Mouse (Mus musculus): ENCODE measurements around the gene Trpm6. TPM values are rescaled to one million over a fixed set of nuclear protein-coding genes. Genes with fewer than 3 reads are reported as not detected.
A peak's percentile ranks its signal among the peaks of the same experiment; 100 is the strongest.

Trpm6 gene
- polyA plus RNA-seq, 1 experiment from 2014 or later = 0.61 TPM

GRCm38 (mm10) chr19:18846336-18846735 lies 96.6 kb downstream of the Trpm6 start:
- ATAC-seq (ENCODE audit: low FRiP score, low TSS enrichment) = no peak
- 92% methylated on average over 4 of the region's 4 CpGs for WGBS
- H3K4me1 ChIP-seq (ENCODE audit: control insufficient read depth, insufficient read depth, low read length) = no peaks in the 10 kb centered on the region
- H3K27ac ChIP-seq (ENCODE audit: low read depth, low read length) = no peak overlapping the region
- no peak overlapping the region for H3K4me3 ChIP-seq (ENCODE audit: low read length)
- no peak overlapping the region for H3K9ac ChIP-seq (ENCODE audit: low read depth, low read length)
- H3K36me3 ChIP-seq (ENCODE audit: control insufficient read depth, insufficient read depth, low read length) = no peaks in the 10 kb centered on the region
- no peaks in the 10 kb centered on the region for H3K27me3 ChIP-seq (ENCODE audit: control insufficient read depth, insufficient read depth, low read length)
- no peak overlapping the region for H3K4me2 ChIP-seq (replicated peaks; ENCODE audit: low read depth, low read length)
- no peaks in the 10 kb centered on the region for H3K9me3 ChIP-seq (ENCODE audit: control insufficient read depth, low read length)

GRCm38 (mm10) chr19:18868311-18868710 lies 118.5 kb downstream of the Trpm6 start:
- 67% methylated on average over 4 of the region's 4 CpGs for WGBS

DNA sequence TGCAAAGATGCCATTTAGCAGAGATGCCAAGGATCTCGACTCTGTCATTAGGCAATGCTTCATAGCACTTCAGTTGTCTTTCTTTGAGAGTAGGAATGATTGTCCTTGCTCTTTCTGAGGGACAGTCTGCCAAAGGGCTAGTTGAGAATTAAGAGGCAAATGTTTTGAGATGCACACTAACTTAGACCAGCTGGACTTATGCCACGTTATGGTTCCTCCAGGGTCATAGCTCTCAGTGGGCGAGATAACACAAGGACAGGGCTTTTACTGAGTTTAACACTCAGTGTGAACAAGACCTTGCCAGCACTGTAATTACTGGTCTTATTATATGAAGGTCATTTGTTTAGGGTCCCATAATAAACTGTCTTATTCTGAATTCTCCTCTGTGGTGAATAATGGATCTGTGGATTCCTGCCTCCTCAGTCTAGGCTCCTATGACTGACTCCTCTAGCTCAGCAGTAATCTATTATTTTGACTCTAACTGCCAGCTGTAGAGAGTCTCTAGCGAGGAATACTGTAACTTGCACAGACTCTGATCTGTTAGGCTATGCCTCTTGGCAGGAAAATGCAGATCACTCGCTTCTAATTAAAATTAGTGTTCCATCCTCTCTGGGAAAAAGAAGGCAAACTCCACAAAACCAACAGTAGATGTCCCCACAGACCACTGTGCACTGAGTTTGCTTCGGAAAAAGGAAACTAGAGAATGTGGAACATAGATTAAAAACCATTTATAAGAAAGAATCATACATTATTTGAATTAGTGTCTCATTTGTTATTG lies 123.2 kb downstream of the Trpm6 start:
- Histone ChIP-seq H3K36me3 (ENCODE audit: control insufficient read depth, insufficient read depth, low read length) (no peaks in the 10 kb centered on the region), H3K9ac (ENCODE audit: low read depth, low read length) (no peak overlapping the region), H3K9me3 (ENCODE audit: control insufficient read depth, low read length) (no peaks in the 10 kb centered on the region), H3K27ac (ENCODE audit: low read depth, low read length) (no peak overlapping the region), H3K4me1 (ENCODE audit: control insufficient read depth, insufficient read depth, low read length) (no peaks in the 10 kb centered on the region), H3K4me3 (ENCODE audit: low read length) (no peak overlapping the region), H3K27me3 (ENCODE audit: control insufficient read depth, insufficient read depth, low read length) (no peaks in the 10 kb centered on the region), H3K4me2 (replicated peaks; ENCODE audit: low read depth, low read length) (no peak overlapping the region)
- no peak for ATAC-seq (ENCODE audit: low FRiP score, low TSS enrichment)
- WGBS = 65% methylated on average over 6 of the region's 6 CpGs

More at GRCm38 (mm10) chr19:18868311-18868710, 118.5 kb downstream of the Trpm6 start:
- ATAC-seq (ENCODE audit: low FRiP score, low TSS enrichment) = no peak
- H3K4me2 ChIP-seq (replicated peaks; ENCODE audit: low read depth, low read length) = no peak overlapping the region
- no peak overlapping the region for H3K4me3 ChIP-seq (ENCODE audit: low read length)
- no peak overlapping the region for H3K9ac ChIP-seq (ENCODE audit: low read depth, low read length)
- no peaks in the 10 kb centered on the region for H3K9me3 ChIP-seq (ENCODE audit: control insufficient read depth, low read length)
- H3K4me1 ChIP-seq (ENCODE audit: control insufficient read depth, insufficient read depth, low read length) = no peaks in the 10 kb centered on the region
- H3K27me3 ChIP-seq (ENCODE audit: control insufficient read depth, insufficient read depth, low read length) = no peaks in the 10 kb centered on the region
- no peak overlapping the region for H3K27ac ChIP-seq (ENCODE audit: low read depth, low read length)
- no peaks in the 10 kb centered on the region for H3K36me3 ChIP-seq (ENCODE audit: control insufficient read depth, insufficient read depth, low read length)

DNA sequence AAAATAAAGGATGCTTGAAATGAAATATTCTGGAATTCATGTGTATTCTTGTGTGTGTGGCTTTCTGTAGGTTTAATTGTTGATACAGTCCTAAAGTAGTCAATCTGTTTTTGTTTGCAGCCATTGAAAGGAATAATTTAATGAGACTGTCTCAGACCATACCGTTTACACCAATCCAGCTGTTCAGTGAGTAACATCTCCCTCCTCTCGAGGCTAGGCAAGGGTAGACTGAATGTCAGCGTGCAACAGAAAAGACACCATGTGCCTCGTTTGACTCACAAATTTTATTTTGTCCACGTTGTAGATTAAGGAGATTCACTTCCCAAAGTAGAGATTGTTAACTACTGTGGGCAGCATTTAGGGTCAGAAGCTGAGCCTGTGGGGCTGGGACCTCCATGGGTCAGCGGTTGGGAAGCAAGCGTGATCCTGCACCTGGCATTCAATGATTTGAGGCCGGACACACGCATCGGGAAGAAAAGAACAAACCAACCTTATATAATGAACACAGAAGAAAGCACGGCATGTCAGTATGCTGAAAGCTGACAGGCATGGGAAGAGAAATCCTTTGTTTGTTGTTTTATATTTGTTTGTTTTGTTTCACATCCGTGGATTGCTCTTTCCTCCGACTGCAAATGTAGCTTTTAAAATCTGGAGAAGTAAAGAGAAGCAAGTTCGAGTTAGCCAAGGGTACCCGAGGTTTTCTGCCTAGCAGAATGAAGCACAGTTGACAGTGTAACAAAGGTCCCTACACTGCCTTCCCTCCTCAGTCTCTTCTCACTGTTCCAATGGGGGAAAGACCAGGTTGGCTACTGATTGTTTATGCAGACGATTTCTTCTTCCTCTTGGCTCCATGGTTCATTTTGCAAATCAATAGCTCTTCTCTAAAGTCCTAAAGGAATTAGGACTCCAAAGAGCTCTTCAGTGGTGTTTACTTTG lies 124.2 kb downstream of the Trpm6 start:
- Histone ChIP-seq H3K27ac (ENCODE audit: low read depth, low read length) (no peak overlapping the region), H3K9ac (ENCODE audit: low read depth, low read length) (no peak overlapping the region), H3K27me3 (ENCODE audit: control insufficient read depth, insufficient read depth, low read length) (no peaks in the 10 kb centered on the region), H3K4me1 (ENCODE audit: control insufficient read depth, insufficient read depth, low read length) (no peaks in the 10 kb centered on the region), H3K4me2 (replicated peaks; ENCODE audit: low read depth, low read length) (no peak overlapping the region), H3K9me3 (ENCODE audit: control insufficient read depth, low read length) (no peaks in the 10 kb centered on the region), H3K36me3 (ENCODE audit: control insufficient read depth, insufficient read depth, low read length) (no peaks in the 10 kb centered on the region), H3K4me3 (ENCODE audit: low read length) (no peak overlapping the region)
- WGBS = 49% methylated on average over 16 of the region's 16 CpGs
- no peak for ATAC-seq (ENCODE audit: low FRiP score, low TSS enrichment)

DNA sequence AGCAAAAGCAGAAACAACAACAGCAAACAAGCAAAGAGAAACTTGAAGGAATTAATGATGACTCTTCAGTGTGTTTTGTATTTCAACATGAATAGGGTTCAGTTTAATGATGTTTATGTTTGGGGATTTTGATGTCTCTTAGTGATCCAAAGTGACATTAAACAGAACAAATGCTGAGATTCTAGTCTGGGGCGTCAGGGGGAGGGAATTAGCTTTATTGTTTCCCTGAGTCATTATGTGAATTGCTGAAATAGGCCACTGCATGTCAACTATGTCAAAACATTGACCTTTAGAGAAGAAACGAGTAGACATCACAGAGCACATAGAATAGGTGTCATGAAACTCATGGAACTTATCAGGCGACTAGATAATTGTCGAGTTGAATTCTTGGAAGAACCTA lies 129.5 kb downstream of the Trpm6 start:
- no peaks in the 10 kb centered on the region for H3K36me3 ChIP-seq (ENCODE audit: control insufficient read depth, insufficient read depth, low read length)
- no peak for ATAC-seq (ENCODE audit: low FRiP score, low TSS enrichment)
- H3K4me3 ChIP-seq (ENCODE audit: low read length) = no peak overlapping the region
- WGBS = 75% methylated on average over 4 of the region's 4 CpGs
- no peaks in the 10 kb centered on the region for H3K9me3 ChIP-seq (ENCODE audit: control insufficient read depth, low read length)
- no peak overlapping the region for H3K9ac ChIP-seq (ENCODE audit: low read depth, low read length)
- H3K27me3 ChIP-seq (ENCODE audit: control insufficient read depth, insufficient read depth, low read length) = no peaks in the 10 kb centered on the region
- H3K27ac ChIP-seq (ENCODE audit: low read depth, low read length) = no peak overlapping the region
- no peaks in the 10 kb centered on the region for H3K4me1 ChIP-seq (ENCODE audit: control insufficient read depth, insufficient read depth, low read length)
- H3K4me2 ChIP-seq (replicated peaks; ENCODE audit: low read depth, low read length) = no peak overlapping the region

DNA sequence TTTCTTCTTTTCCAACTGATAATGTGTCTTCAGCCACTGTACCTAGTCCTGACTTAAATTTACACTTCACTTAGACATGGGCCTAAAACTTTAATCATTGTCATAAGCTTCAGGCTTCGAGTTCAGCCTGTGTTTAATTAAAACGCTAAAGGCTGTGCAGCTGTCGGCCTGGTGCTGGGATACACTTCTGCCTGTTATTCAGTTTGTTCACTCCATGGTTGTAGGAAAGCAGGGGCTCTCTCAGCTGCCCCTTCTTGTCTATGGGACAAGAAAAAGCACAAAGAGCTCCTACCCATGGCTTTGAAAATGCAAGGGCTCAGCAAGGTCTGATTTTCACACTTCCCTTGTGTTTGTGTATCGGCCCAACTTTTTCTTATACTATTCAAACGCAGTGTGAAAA lies 131.4 kb downstream of the Trpm6 start:
- WGBS = 83% methylated on average over 5 of the region's 5 CpGs
- H3K9me3 ChIP-seq (ENCODE audit: control insufficient read depth, low read length) = no peaks in the 10 kb centered on the region
- ATAC-seq (ENCODE audit: low FRiP score, low TSS enrichment) = no peak
- no peaks in the 10 kb centered on the region for H3K36me3 ChIP-seq (ENCODE audit: control insufficient read depth, insufficient read depth, low read length)
- H3K27me3 ChIP-seq (ENCODE audit: control insufficient read depth, insufficient read depth, low read length) = no peaks in the 10 kb centered on the region
- no peak overlapping the region for H3K4me2 ChIP-seq (replicated peaks; ENCODE audit: low read depth, low read length)
- no peak overlapping the region for H3K9ac ChIP-seq (ENCODE audit: low read depth, low read length)
- H3K4me1 ChIP-seq (ENCODE audit: control insufficient read depth, insufficient read depth, low read length) = no peaks in the 10 kb centered on the region
- no peak overlapping the region for H3K4me3 ChIP-seq (ENCODE audit: low read length)
- H3K27ac ChIP-seq (ENCODE audit: low read depth, low read length) = no peak overlapping the region

GRCm38 (mm10) chr19:18887646-18888407 lies 138.0 kb downstream of the Trpm6 start:
- ATAC-seq (ENCODE audit: low FRiP score, low TSS enrichment) = no peak
- Histone ChIP-seq H3K4me3 (ENCODE audit: low read length) (no peak overlapping the region), H3K36me3 (ENCODE audit: control insufficient read depth, insufficient read depth, low read length) (no peaks in the 10 kb centered on the region), H3K4me1 (ENCODE audit: control insufficient read depth, insufficient read depth, low read length) (no peaks in the 10 kb centered on the region), H3K27me3 (ENCODE audit: control insufficient read depth, insufficient read depth, low read length) (peaks cover 4% of the 10 kb centered on the region; the same call in 1 of the 2 replicates), H3K4me2 (replicated peaks; ENCODE audit: low read depth, low read length) (no peak overlapping the region), H3K9ac (ENCODE audit: low read depth, low read length) (no peak overlapping the region), H3K9me3 (ENCODE audit: control insufficient read depth, low read length) (no peaks in the 10 kb centered on the region), H3K27ac (ENCODE audit: low read depth, low read length) (no peak overlapping the region)
- WGBS = 50% methylated on average over 11 of the region's 11 CpGs

GRCm38 (mm10) chr19:18888491-18889116 lies 138.8 kb downstream of the Trpm6 start:
- H3K27ac ChIP-seq (ENCODE audit: low read depth, low read length) = no peak overlapping the region
- WGBS = 35% methylated on average over 13 of the region's 13 CpGs
- no peak for ATAC-seq (ENCODE audit: low FRiP score, low TSS enrichment)
- H3K4me2 ChIP-seq (replicated peaks; ENCODE audit: low read depth, low read length) = peak overlapping the region; percentile 38
- H3K36me3 ChIP-seq (ENCODE audit: control insufficient read depth, insufficient read depth, low read length) = no peaks in the 10 kb centered on the region
- H3K4me1 ChIP-seq (ENCODE audit: control insufficient read depth, insufficient read depth, low read length) = no peaks in the 10 kb centered on the region
- no peaks in the 10 kb centered on the region for H3K9me3 ChIP-seq (ENCODE audit: control insufficient read depth, low read length)
- peaks cover 4% of the 10 kb centered on the region; the same call in 1 of the 2 replicates for H3K27me3 ChIP-seq (ENCODE audit: control insufficient read depth, insufficient read depth, low read length)
- H3K9ac ChIP-seq (ENCODE audit: low read depth, low read length) = no peak overlapping the region
- peak overlapping the region; percentile 14; the same call in 1 of the 2 replicates for H3K4me3 ChIP-seq (ENCODE audit: low read length)

Data from kidney, embryonic 14.5 days (tissue).